Mouse (Mus musculus): Measurements from ENCODE around the gene Odc1. TPM values are rescaled to one million over a fixed set of nuclear protein-coding genes. Genes with fewer than 3 reads are reported as not detected.

The Odc1 gene
- polyA plus RNA-seq, 1 experiment = 398 TPM

GRCm38 (mm10) chr12:17551208-17551995 is 6.8 kb downstream of the Odc1 start:
- no peak overlapping the region for H3K27ac ChIP-seq (ENCODE audit: control insufficient read depth, insufficient read depth, low read depth, low read length)
- no peaks in the 10 kb centered on the region for H3K36me3 ChIP-seq (ENCODE audit: control insufficient read depth, insufficient read depth, low read length)
- no peak overlapping the region for H3K4me3 ChIP-seq (ENCODE audit: control insufficient read depth, low read depth, low read length)
- peaks cover 8% of the 10 kb centered on the region; the same call in 1 of the 2 replicates for H3K4me1 ChIP-seq (ENCODE audit: control insufficient read depth, insufficient read depth, low read length)
- TF ChIP-seq POLR2A (IDR thresholded peaks at IDR 0.05; ENCODE audit: control insufficient read depth, low read depth, low read length) (no peak), CTCF (IDR thresholded peaks at IDR 0.05; ENCODE audit: control insufficient read depth, insufficient read depth, insufficient replicate concordance, low read depth, low read length) (no peak)
- H3K27me3 ChIP-seq (ENCODE audit: control insufficient read depth, insufficient read depth, low read length) = no peaks in the 10 kb centered on the region

- no peaks in the 10 kb centered on the region for H3K36me3 ChIP-seq (ENCODE audit: control insufficient read depth, insufficient read depth, low read length)
- no peak overlapping the region for H3K27ac ChIP-seq (ENCODE audit: control insufficient read depth, insufficient read depth, low read depth, low read length)
- no peak overlapping the region for H3K4me3 ChIP-seq (ENCODE audit: control insufficient read depth, low read depth, low read length)
- H3K4me1 ChIP-seq (ENCODE audit: control insufficient read depth, insufficient read depth, low read length) = peaks cover 8% of the 10 kb centered on the region; the same call in 1 of the 2 replicates
- no peaks in the 10 kb centered on the region for H3K27me3 ChIP-seq (ENCODE audit: control insufficient read depth, insufficient read depth, low read length)
- TF ChIP-seq POLR2A (IDR thresholded peaks at IDR 0.05; ENCODE audit: control insufficient read depth, low read depth, low read length) (no peak), CTCF (IDR thresholded peaks at IDR 0.05; ENCODE audit: control insufficient read depth, insufficient read depth, insufficient replicate concordance, low read depth, low read length) (no peak)
These were observed 7.8 kb downstream of the Odc1 start for GRCm38 (mm10) chr12:17552420-17552819.

DNA sequence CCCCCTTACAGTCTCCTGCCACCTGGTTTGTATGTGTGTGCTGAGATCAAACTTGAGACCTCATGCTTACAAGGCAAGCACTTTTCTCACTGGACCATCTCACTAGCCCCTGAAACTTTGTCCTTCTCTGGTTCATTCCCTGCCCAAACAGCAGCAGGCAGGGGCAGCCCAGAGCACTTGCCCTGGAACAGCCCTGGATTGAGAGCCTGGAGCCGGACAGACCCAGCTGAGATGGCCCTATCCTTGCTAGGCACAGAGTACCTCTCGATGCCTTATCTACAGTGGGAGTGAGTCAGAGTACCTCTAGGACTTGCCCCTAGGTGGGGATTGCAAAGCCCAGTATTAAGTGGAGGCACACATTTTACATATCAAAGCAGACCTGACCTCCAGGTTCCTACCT is 8.4 kb downstream of the Odc1 start:
- Histone ChIP-seq H3K27ac (ENCODE audit: control insufficient read depth, insufficient read depth, low read depth, low read length) (no peak overlapping the region), H3K27me3 (ENCODE audit: control insufficient read depth, insufficient read depth, low read length) (no peaks in the 10 kb centered on the region), H3K36me3 (ENCODE audit: control insufficient read depth, insufficient read depth, low read length) (no peaks in the 10 kb centered on the region), H3K4me1 (ENCODE audit: control insufficient read depth, insufficient read depth, low read length) (peaks cover 8% of the 10 kb centered on the region; the same call in 1 of the 2 replicates), H3K4me3 (ENCODE audit: control insufficient read depth, low read depth, low read length) (no peak overlapping the region)
- TF ChIP-seq CTCF (IDR thresholded peaks at IDR 0.05; ENCODE audit: control insufficient read depth, insufficient read depth, insufficient replicate concordance, low read depth, low read length) (no peak), POLR2A (IDR thresholded peaks at IDR 0.05; ENCODE audit: control insufficient read depth, low read depth, low read length) (no peak)

DNA sequence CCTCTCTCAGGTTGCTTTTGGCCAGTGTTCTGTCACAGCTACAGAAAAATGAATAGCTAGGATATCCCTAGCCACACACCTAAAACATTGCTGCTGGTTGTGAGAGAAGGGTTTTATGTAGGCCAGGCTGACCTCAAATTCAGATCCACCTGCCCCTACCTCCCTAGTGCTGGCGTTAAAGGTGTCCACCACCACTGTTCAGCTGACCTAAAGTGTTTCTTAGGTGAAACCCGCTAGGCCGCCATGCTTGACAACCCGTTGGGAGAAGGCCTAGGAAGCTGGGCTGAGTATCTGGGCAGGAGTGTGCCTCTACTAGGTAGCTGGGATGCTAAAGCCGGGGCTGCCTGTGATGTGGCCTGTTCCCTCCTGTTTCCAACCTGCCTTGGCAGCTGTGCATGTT is 9.0 kb downstream of the Odc1 start:
- Histone ChIP-seq H3K27me3 (ENCODE audit: control insufficient read depth, insufficient read depth, low read length) (no peaks in the 10 kb centered on the region), H3K4me1 (ENCODE audit: control insufficient read depth, insufficient read depth, low read length) (peaks cover 8% of the 10 kb centered on the region; the same call in 1 of the 2 replicates), H3K36me3 (ENCODE audit: control insufficient read depth, insufficient read depth, low read length) (no peaks in the 10 kb centered on the region), H3K27ac (ENCODE audit: control insufficient read depth, insufficient read depth, low read depth, low read length) (no peak overlapping the region; the same call in 1 of the 2 replicates), H3K4me3 (ENCODE audit: control insufficient read depth, low read depth, low read length) (no peak overlapping the region)
- TF ChIP-seq POLR2A (IDR thresholded peaks at IDR 0.05; ENCODE audit: control insufficient read depth, low read depth, low read length) = no peak
- TF ChIP-seq CTCF (IDR thresholded peaks at IDR 0.05; ENCODE audit: control insufficient read depth, insufficient read depth, insufficient replicate concordance, low read depth, low read length) = no peak

- no peak overlapping the region for H3K4me3 ChIP-seq (ENCODE audit: control insufficient read depth, low read depth, low read length)
- H3K36me3 ChIP-seq (ENCODE audit: control insufficient read depth, insufficient read depth, low read length) = no peaks in the 10 kb centered on the region
- no peak overlapping the region; the same call in 1 of the 2 replicates for H3K27ac ChIP-seq (ENCODE audit: control insufficient read depth, insufficient read depth, low read depth, low read length)
- peak; percentile 98 for TF ChIP-seq CTCF (IDR thresholded peaks at IDR 0.05; ENCODE audit: control insufficient read depth, insufficient read depth, insufficient replicate concordance, low read depth, low read length)
- TF ChIP-seq POLR2A (IDR thresholded peaks at IDR 0.05; ENCODE audit: control insufficient read depth, low read depth, low read length) = 0 out of 2 replicates have a peak, but pooled peaks have one; percentile 17
- peaks cover 8% of the 10 kb centered on the region; the same call in 1 of the 2 replicates for H3K4me1 ChIP-seq (ENCODE audit: control insufficient read depth, insufficient read depth, low read length)
- H3K27me3 ChIP-seq (ENCODE audit: control insufficient read depth, insufficient read depth, low read length) = no peaks in the 10 kb centered on the region
These were observed 9.8 kb downstream of the Odc1 start for GRCm38 (mm10) chr12:17554200-17554951.

GRCm38 (mm10) chr12:17556430-17557343 is 12.1 kb downstream of the Odc1 start:
- no peak for TF ChIP-seq POLR2A (IDR thresholded peaks at IDR 0.05; ENCODE audit: control insufficient read depth, low read depth, low read length)
- peak; percentile 71 for TF ChIP-seq CTCF (IDR thresholded peaks at IDR 0.05; ENCODE audit: control insufficient read depth, insufficient read depth, insufficient replicate concordance, low read depth, low read length)
- Histone ChIP-seq H3K36me3 (ENCODE audit: control insufficient read depth, insufficient read depth, low read length) (no peaks in the 10 kb centered on the region), H3K27me3 (ENCODE audit: control insufficient read depth, insufficient read depth, low read length) (no peaks in the 10 kb centered on the region), H3K27ac (ENCODE audit: control insufficient read depth, insufficient read depth, low read depth, low read length) (no peak overlapping the region), H3K4me3 (ENCODE audit: control insufficient read depth, low read depth, low read length) (peak overlapping the region; percentile 65), H3K4me1 (ENCODE audit: control insufficient read depth, insufficient read depth, low read length) (peaks cover 8% of the 10 kb centered on the region; the same call in 1 of the 2 replicates)
